ENCODE assay signal across 9 mouse cellular contexts in genomic region chr2:134871692-134872489, GRCm38 (mm10).
A peak's percentile ranks its signal among the peaks of the same experiment; 100 is the strongest.
DNase-seq lines count a peak whose midpoint lies in the region; ATAC-seq and TF ChIP-seq lines count a peak whose summit lies in the region.
"Had no signal": no experiment of that assay in that cellular context is flagged by ENCODE, and none has a peak within 500 bp of the region (broad histone marks: within the 10 kb centered on the region; RNA-seq: fewer than 3 reads in every experiment).

No protein-coding gene starts in this region.

- WGBS in neural tube, embryonic 12.5 days = 63% methylated on average over 9 of the region's 9 CpGs
- 32% methylated on average over 9 of the region's 9 CpGs for WGBS in liver, embryonic 13.5 days (ENCODE audit: insufficient replicate concordance)

- H3K36me3 ChIP-seq in neural tube, embryonic 12.5 days = no peaks in the 10 kb centered on the region
- H3K36me3 ChIP-seq in liver, embryonic 13.5 days = no peaks in the 10 kb centered on the region

- H3K4me2 ChIP-seq in neural tube, embryonic 12.5 days (replicated peaks) = no peak overlapping the region
- H3K4me2 ChIP-seq in liver, embryonic 13.5 days = peak overlapping the region; percentile 19

- peak overlapping the region; percentile 39 for H3K27ac ChIP-seq in gastrocnemius, adult 2 months
- H3K27ac ChIP-seq in neural tube, embryonic 12.5 days = no peak overlapping the region
- H3K27ac ChIP-seq in liver, embryonic 13.5 days = no peak overlapping the region

- 0 out of 2 replicates have a peak, but pooled peaks have one; percentile 9 for ATAC-seq in neural tube, embryonic 12.5 days (ENCODE audit: low FRiP score, low read depth)
- peak; percentile 52 for ATAC-seq in liver, embryonic 13.5 days (ENCODE audit: low read depth)

- no peak for DNase-seq in gastrocnemius, adult 2 months
- no peak for DNase-seq in gastrocnemius, postnatal 10 days
- DNase-seq in neural tube, embryonic 10.5 days (ENCODE audit: extremely low spot score, low spot score) = no peak
- no peak for DNase-seq in liver, embryonic 13.5 days
- no peak for DNase-seq in right cerebral cortex, adult 2 months (ENCODE audit: low spot score in 2 of 2)
- DNase-seq in cerebellum, postnatal 10 days = no peak
- no peak for DNase-seq in gastrocnemius, adult 8-10 months (ENCODE audit: low spot score in 2 of 2)
- DNase-seq: right cerebral cortex, postnatal 4 days had no signal

- H3K9ac ChIP-seq in neural tube, embryonic 12.5 days = no peak overlapping the region
- H3K9ac ChIP-seq in liver, embryonic 13.5 days = no peak overlapping the region

- TF ChIP-seq CTCF in gastrocnemius, adult 2 months (IDR thresholded peaks at IDR 0.05) = no peak

- no peaks in the 10 kb centered on the region for H3K27me3 ChIP-seq in neural tube, embryonic 12.5 days (replicated peaks)
- H3K27me3 ChIP-seq in liver, embryonic 13.5 days = no peaks in the 10 kb centered on the region

- intact Hi-C loops in gastrocnemius, adult 2 months (cut with DNase I) = no loop called here

- H3K4me1 ChIP-seq in neural tube, embryonic 12.5 days = no peaks in the 10 kb centered on the region
- H3K4me1 ChIP-seq in liver, embryonic 13.5 days (replicated peaks) = peaks cover 22% of the 10 kb centered on the region

- H3K4me3 ChIP-seq in gastrocnemius, adult 2 months = 0 out of 2 replicates have a peak overlapping the region, but pooled peaks have one; percentile 7
- no peak overlapping the region for H3K4me3 ChIP-seq in neural tube, embryonic 12.5 days
- no peak overlapping the region for H3K4me3 ChIP-seq in liver, embryonic 13.5 days (replicated peaks)

- H3K9me3 ChIP-seq in neural tube, embryonic 12.5 days = no peaks in the 10 kb centered on the region
- H3K9me3 ChIP-seq in liver, embryonic 13.5 days (replicated peaks) = no peaks in the 10 kb centered on the region
